Mouse (Mus musculus): Measurements from ENCODE around the gene Pramef25. TPM values are rescaled to one million over a fixed set of nuclear protein-coding genes. Genes with fewer than 3 reads are reported as not detected.
"Not testable (repeated sequence)": the region's sequence is repeated elsewhere in the genome, so short reads cannot be mapped to it uniquely, and the experiment has no call there.

The Pramef25 gene
- not detected for total RNA-seq (2021)

DNA sequence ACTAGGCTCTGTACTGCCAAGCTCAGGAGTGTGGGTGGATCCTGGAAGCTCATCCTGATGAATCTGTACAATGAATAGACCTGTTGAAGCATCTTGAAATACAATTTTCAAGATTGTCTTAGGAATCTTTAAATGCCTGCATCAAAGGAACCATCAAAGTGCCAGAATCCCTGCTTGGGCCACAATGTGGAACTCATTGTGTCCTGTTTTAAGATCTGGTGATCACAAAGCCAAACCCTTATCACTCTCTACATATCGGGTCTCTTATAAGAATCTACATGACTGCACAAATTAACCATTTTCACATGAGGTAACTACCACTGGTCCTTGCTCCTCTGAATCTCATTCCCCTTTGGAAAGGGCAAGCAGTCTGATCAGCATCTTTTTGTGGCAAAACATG is at the start of gene Pramef25:
TSS of gene Pramef25 (minus strand) at position 101 of the 400 bp plus-strand sequence.
- DNase-seq, result not testable (repeated sequence)

DNA sequence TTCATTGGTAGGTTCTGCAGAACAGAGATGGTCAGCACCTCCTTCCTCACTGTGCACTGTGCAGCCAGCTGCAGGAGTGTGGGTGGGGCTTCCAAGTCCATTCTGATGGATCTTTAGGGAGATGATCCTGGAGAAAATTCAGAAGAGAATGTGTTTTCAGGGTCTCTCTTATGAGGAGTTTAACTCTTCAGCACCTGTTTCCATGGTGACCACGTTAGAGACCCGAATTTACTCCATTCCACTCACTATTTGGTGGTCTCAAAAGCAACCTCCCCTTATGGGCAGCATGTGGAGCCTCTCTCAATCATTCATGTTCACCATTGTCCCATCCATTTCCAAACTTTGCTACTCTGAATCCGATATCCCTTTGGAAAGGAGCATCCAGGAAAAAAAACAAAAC is 43.5 kb upstream of the Pramef25 start, which contains the start of gene Pramef17:
TSS of gene Pramef17 (minus strand) at position 101 of the 400 bp plus-strand sequence.
- not testable (repeated sequence) for DNase-seq

DNA sequence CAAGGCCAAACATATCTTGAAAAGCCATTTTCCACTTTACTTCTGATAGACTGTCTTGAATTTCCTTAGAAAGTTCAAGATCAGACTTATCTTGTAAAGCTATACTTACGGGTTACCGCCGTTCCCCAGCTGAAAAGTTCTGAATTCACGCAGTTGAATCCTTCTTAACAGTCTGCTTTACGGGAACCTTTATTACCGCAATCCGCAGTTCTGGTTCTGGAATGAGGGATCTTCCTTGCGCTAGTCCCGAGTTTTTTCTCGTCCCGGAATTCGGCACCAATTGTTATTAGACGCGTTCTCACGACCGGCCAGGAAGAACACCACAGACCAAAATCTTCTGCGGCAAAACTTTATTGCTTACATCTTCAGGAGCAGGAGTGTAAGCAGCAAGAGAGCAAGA is 37.3 kb upstream of the Pramef25 start:
- peak; percentile 59 for DNase-seq

DNA sequence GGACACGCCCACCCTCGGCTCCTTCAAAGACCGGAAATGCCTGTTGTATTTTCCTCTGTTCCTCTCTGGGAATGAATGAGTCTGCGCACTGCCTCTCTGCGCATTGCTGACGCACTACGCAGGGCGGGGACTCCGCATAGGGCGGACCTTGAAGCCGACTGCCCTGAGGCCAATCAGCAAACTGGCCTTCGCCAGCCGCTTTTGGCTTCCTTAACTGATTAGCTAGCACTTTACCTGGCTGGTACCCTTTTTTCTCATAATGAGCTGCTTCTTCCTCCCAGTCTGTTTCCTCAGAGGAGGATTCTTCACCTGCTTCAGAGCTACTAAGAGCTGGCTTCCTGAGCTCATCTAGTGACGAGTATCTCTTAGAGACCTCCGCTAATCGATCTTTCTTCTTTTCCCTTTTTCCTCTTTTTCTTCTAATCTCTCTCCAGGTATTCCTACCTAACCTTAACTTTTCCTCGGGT is 36.7 kb upstream of the Pramef25 start:
- DNase-seq, result peak; percentile 33

DNA sequence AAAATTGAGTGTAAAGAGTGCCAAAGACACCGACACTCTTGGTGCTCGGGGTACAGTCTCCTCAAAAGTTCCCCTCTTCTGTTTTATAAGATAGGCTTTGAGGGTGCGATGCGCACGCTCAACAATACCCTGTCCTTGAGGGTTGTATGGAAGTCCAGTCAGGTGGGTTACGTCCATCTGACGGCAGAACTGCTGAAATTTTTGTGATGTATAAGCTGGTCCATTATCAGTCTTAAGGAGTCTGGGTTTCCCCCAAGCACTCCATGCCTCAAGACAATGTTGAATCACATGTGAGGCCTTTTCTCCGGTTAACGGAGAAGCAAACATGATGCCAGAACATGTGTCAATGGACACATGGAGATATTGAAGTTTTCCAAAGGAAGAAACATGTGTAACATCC is 34.9 kb upstream of the Pramef25 start:
- DNase-seq, result peak; percentile 38

DNA sequence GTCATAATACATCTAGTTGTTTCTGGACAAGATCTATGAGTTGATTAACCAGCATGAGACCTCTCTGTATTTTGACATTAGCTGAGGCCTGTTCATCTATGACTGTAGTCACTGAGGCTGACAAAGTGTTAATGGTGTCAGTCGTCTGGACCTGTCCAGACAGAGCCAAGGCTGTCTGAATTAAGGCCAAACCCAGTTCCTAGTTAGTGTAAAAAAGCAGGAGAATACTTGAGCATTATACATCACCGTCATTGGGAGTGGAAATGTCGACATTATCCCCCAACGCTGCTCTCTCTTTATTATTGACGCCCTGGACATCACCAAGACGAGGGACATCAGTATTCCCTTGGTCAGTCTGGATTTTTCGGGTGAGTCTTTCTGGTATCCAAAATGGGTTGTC is 34.3 kb upstream of the Pramef25 start:
- DNase-seq, result peak; percentile 12

DNA sequence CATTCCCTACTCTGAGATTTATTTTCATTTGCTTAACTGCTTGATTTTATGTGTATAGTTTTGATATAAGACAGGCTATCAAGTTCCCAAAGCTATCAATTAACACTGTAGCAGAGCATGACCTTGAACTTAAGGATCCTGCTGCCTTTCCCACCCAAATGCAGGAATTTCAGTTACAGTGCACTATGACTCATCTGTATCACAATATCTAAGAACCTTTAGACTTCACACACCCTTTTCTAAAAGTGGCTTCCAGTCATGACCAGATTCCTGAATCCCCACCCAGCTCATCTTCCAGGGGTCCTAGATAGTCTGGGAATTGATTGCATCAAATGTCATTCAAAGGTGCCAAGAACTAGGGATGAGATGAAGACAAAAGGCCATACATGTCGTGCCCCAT is 32.6 kb upstream of the Pramef25 start:
- not testable (repeated sequence) for DNase-seq

DNA sequence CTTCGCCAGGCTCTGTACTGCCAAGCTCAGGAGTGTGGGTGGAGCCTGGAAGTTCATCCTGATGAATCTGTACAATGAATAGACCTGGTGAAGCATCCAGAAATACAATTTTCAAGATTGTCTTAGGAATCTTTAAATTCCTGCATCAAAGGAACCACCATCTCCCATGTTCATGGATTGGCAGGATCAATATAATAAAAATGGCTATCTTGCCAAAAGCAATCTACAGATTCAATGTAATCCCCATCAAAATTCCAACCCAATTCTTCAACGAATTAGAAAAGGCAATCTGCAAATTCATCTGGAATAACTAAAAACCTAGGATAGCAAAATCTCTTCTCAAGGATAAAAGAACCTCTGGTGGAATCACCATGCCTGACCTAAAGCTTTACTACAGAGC is 16.0 kb upstream of the Pramef25 start, which contains the start of gene Gm13101:
TSS of gene Gm13101 (minus strand) at position 101 of the 400 bp plus-strand sequence.
- not testable (repeated sequence) for DNase-seq

DNA sequence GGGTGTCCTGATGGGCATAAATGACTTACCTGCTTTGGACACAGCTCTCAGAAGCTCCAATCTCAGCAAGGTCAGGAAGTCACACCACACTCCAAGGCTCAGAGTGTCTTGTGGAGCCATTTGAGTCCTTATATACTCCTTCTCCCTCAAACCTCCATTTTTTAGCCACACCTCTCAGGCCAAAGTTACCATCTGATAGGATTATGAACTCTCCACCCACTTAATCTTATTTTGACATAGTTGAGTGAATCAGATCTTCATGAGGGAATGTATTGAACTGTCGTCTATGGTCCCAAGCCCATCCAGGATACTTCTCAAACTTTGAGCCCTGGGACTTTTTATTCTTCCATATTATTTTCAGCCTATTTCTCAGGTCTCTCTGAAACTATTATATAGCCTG is 50.5 kb downstream of the Pramef25 start, which contains the start of gene Pramef6:
TSS of gene Pramef6 (minus strand) at position 101 of the 400 bp plus-strand sequence.
- DNase-seq, result not testable (repeated sequence)

Other genes starting within 250 kb of the Pramef25 start
- gene Gm13089, start 248.3 kb downstream of the Pramef25 start, total RNA-seq (2021), result not detected
- gene Gm13078, start 231.6 kb downstream of the Pramef25 start, total RNA-seq (2021), result not detected
- gene Gm13023, start 161.7 kb downstream of the Pramef25 start, total RNA-seq (2021), result not detected
- gene Gm13084, start 134.9 kb downstream of the Pramef25 start, total RNA-seq (2021), result not detected
- not detected for gene Gm13103, start 104.5 kb downstream of the Pramef25 start, total RNA-seq (2021)
- not detected for gene Pramef6, start 50.6 kb downstream of the Pramef25 start, total RNA-seq (2021)
- not detected for gene Gm13101, start 15.9 kb upstream of the Pramef25 start, total RNA-seq (2021)
- gene Pramef17, start 43.4 kb upstream of the Pramef25 start, total RNA-seq (2021), result not detected
- not detected for gene Pramel4, start 108.1 kb upstream of the Pramef25 start, total RNA-seq (2021)
- not detected for gene Gm13102, start 155.5 kb upstream of the Pramef25 start, total RNA-seq (2021)
- not detected for gene Oog3, start 211.6 kb upstream of the Pramef25 start, total RNA-seq (2021)
- gene Oog2, start 239.7 kb upstream of the Pramef25 start, total RNA-seq (2021), result not detected